Mouse (Mus musculus): ENCODE measurements around the gene Hsd17b1. TPM values are rescaled to one million over a fixed set of nuclear protein-coding genes. Genes with fewer than 3 reads are reported as not detected.

Hsd17b1 gene
- total RNA-seq, 1 experiment from 2014 or later: 0.85 TPM

Small RNA genes lying within 50 kb of the gene (microRNA-seq; reads per million reads assigned to microRNA genes)
- gene Mir6928: 0 to 0.43 reads per million in 2 experiments

Other genes starting within 250 kb of the Hsd17b1 start
- gene Stat5b, start 227.7 kb upstream of the Hsd17b1 start, total RNA-seq (2021): 72.8 and 74.6 TPM in 2 replicates
- gene Stat5a, start 219.1 kb upstream of the Hsd17b1 start, total RNA-seq (2021): 37.8 and 44.2 TPM in 2 replicates
- gene Stat3, start 138.9 kb upstream of the Hsd17b1 start, total RNA-seq (2021): 75.1 and 82.4 TPM in 2 replicates
- 290 and 306 TPM in 2 replicates for gene Cavin1, start 107.5 kb upstream of the Hsd17b1 start, total RNA-seq (2021)
- gene Atp6v0a1, start 69.0 kb upstream of the Hsd17b1 start, total RNA-seq (2021): 91.3 and 111 TPM in 2 replicates
- 29.6 and 30.8 TPM in 2 replicates for gene Naglu, start 8.4 kb upstream of the Hsd17b1 start, total RNA-seq (2021)
- gene Coasy, start 4.2 kb downstream of the Hsd17b1 start, total RNA-seq (2021): 87.7 and 97.6 TPM in 2 replicates
- 39.8 and 45.9 TPM in 2 replicates for gene Mlx, start 8.9 kb downstream of the Hsd17b1 start, total RNA-seq (2021)
- gene Psmc3ip, start 17.0 kb downstream of the Hsd17b1 start, total RNA-seq (2021): 6.6 and 8.8 TPM in 2 replicates
- 53.7 and 56.0 TPM in 2 replicates for gene Retreg3, start 41.5 kb downstream of the Hsd17b1 start, total RNA-seq (2021)
- 45.9 and 48.6 TPM in 2 replicates for gene Tubg1, start 41.5 kb downstream of the Hsd17b1 start, total RNA-seq (2021)
- gene Tubg2, start 77.5 kb downstream of the Hsd17b1 start, total RNA-seq (2021): 7.2 and 7.9 TPM in 2 replicates
- gene Cntnap1, start 92.1 kb downstream of the Hsd17b1 start, total RNA-seq (2021): 10.9 and 13.5 TPM in 2 replicates
- gene Plekhh3, start 92.9 kb downstream of the Hsd17b1 start, total RNA-seq (2021): 30.5 and 32.7 TPM in 2 replicates
- 1.4 and 1.5 TPM in 2 replicates for gene Ccr10, start 97.0 kb downstream of the Hsd17b1 start, total RNA-seq (2021)
- gene Ezh1, start 148.1 kb downstream of the Hsd17b1 start, total RNA-seq (2021): 28.8 and 37.7 TPM in 2 replicates
- 107 and 145 TPM in 2 replicates for gene Ramp2, start 167.6 kb downstream of the Hsd17b1 start, total RNA-seq (2021)
- gene Vps25, start 175.3 kb downstream of the Hsd17b1 start, total RNA-seq (2021): 116 and 120 TPM in 2 replicates
- gene Wnk4, start 182.2 kb downstream of the Hsd17b1 start, total RNA-seq (2021): 3.4 and 3.6 TPM in 2 replicates
- gene Cntd1, start 200.6 kb downstream of the Hsd17b1 start, total RNA-seq (2021): 0.44 and 0.86 TPM in 2 replicates
- 79.4 and 80.1 TPM in 2 replicates for gene Coa3, start 200.7 kb downstream of the Hsd17b1 start, total RNA-seq (2021)
- gene Becn1, start 223.9 kb downstream of the Hsd17b1 start, total RNA-seq (2021): 135 and 147 TPM in 2 replicates
- 148 and 152 TPM in 2 replicates for gene Psme3, start 237.8 kb downstream of the Hsd17b1 start, total RNA-seq (2021)
- gene Aoc2, start 246.7 kb downstream of the Hsd17b1 start, total RNA-seq (2021): 7.3 and 10.2 TPM in 2 replicates